Comparison of ENCODE assay signal across 26 mouse cellular contexts in the genomic region with DNA sequence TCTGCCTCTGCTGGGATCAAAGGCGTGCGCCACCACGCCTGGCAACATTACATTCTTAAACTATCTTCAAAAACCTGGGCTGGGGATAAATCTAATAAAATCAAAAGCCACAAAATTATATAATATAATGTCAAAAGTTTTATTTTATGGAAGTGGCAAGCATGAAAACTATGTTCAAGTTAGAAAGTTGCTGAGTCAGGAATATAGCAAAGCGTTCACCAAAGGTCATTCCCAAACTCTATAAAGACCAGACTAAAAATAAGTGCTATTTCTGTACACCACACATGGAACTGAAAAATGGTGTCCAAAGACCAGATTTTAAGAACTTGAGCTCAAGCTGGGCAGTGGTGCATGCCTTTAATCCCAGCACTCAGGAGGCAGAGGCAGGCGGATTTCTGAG.
"Had no signal": no experiment of that assay in that cellular context is flagged by ENCODE, and none has a peak within 500 bp of the region (broad histone marks: within the 10 kb centered on the region; RNA-seq: fewer than 3 reads in every experiment).

No protein-coding gene starts in this region.

- H3K4me2 ChIP-seq: embryonic facial prominence, embryonic 12.5 days; embryonic facial prominence, embryonic 13.5 days; embryonic facial prominence, embryonic 15.5 days; forebrain, embryonic 12.5 days; forebrain, embryonic 13.5 days; forebrain, embryonic 15.5 days had no signal

- H3K9me3 ChIP-seq: embryonic facial prominence, embryonic 15.5 days; forebrain, embryonic 15.5 days had no signal

- H3K27ac ChIP-seq: embryonic facial prominence, embryonic 10.5 days; embryonic facial prominence, embryonic 12.5 days; embryonic facial prominence, embryonic 13.5 days; embryonic facial prominence, embryonic 15.5 days; forebrain, embryonic 10.5 days; forebrain, embryonic 12.5 days; forebrain, embryonic 13.5 days; forebrain, embryonic 15.5 days; gastrocnemius, adult 2 months; heart, adult 2 months had no signal

- DNase-seq: cerebellum, adult 9-11 months; cerebellum, postnatal 10 days; cerebellum, postnatal 14 days; cerebellum, postnatal 25 days; cerebellum, postnatal 36 days; embryo, embryonic 11 days; forebrain, postnatal 0 days; gastrocnemius, adult 2 months; gastrocnemius, postnatal 10 days; gastrocnemius, postnatal 14 days; gastrocnemius, postnatal 25 days; gastrocnemius, postnatal 36 days; heart, adult 11 months; heart, adult 18-20 months; heart, adult 2 months had no signal

- H3K4me1 ChIP-seq: embryonic facial prominence, embryonic 10.5 days; embryonic facial prominence, embryonic 12.5 days; embryonic facial prominence, embryonic 13.5 days; embryonic facial prominence, embryonic 15.5 days; forebrain, embryonic 10.5 days; forebrain, embryonic 12.5 days; forebrain, embryonic 13.5 days; forebrain, embryonic 15.5 days had no signal

- H3K4me3 ChIP-seq: embryonic facial prominence, embryonic 10.5 days; embryonic facial prominence, embryonic 12.5 days; embryonic facial prominence, embryonic 13.5 days; embryonic facial prominence, embryonic 15.5 days; erythroblast, embryonic 14.5 days; forebrain, embryonic 10.5 days; forebrain, embryonic 12.5 days; forebrain, embryonic 13.5 days; forebrain, embryonic 15.5 days; gastrocnemius, adult 2 months; heart, adult 2 months had no signal

- H3K27me3 ChIP-seq: embryonic facial prominence, embryonic 12.5 days; embryonic facial prominence, embryonic 13.5 days; embryonic facial prominence, embryonic 15.5 days; forebrain, embryonic 12.5 days; forebrain, embryonic 13.5 days; forebrain, embryonic 15.5 days had no signal

- ATAC-seq: forebrain, embryonic 13.5 days; forebrain, embryonic 14.5 days; forebrain, embryonic 15.5 days; forebrain, embryonic 16.5 days; forebrain, postnatal 0 days had no signal

- H3K9ac ChIP-seq: embryonic facial prominence, embryonic 12.5 days; embryonic facial prominence, embryonic 13.5 days; embryonic facial prominence, embryonic 15.5 days; forebrain, embryonic 12.5 days; forebrain, embryonic 13.5 days; forebrain, embryonic 15.5 days; forebrain, postnatal 0 days had no signal
